Mouse (Mus musculus): ENCODE measurements around the gene Efhd1. TPM values are rescaled to one million over a fixed set of nuclear protein-coding genes. Genes with fewer than 3 reads are reported as not detected.

Efhd1 gene
- total RNA-seq (2021): 1 to 10 TPM; 4.1 to 4.7 TPM
- long read RNA-seq, experiment 1, partial matches to known transcripts: 0 of 2 reads
- long read RNA-seq, experiment 1, other reads (novel, unspliced or antisense): 1 of 2 reads
- long read RNA-seq, experiment 2, partial matches to known transcripts: 0 of 4 reads
- long read RNA-seq, experiment 2, other reads (novel, unspliced or antisense): 3 of 4 reads

DNA sequence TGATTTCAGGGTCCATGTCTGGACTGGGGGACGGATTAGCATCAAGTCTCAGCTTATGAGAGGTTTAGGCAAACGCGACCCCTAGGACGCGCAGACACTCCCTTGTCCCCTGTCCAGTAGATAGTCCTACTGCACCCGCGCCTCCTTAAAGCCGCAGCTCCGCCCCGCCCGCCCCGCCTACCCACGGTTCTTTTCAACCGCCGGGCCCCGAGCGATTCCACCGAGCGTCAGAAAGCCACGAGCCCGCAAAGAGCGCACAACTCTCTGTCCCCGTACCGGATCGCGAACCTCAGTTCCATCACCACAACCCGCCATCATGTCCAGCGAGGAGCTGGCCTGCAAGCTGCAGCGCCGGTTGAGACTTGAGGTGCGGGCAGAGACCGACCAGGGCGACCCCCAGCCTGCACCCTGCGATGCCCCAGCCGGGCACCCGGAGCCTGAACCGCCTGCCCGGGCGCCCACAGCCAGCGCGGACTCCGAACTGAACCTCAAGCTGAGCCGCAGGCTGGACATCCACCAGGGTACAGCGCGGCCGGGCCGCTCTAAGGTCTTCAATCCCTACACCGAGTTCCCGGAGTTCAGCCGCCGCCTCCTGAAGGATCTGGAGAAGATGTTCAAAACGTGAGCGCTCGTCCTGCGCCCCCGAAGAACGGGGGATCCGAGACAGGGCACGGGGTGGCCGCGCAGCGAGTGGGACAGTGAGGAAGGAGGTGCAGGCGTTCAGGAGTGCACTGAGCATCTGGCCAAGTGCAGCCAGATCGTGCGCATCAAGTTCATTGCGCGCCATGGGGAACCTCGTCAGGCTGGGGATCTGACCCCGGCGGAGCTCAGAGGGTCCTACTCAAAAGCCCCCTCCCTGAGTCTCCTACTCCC is at the start of gene Efhd1:
Gene Efhd1 (plus strand): TSS at position 230 of the 873 bp plus-strand sequence.
- intact Hi-C loops (cut with DNase I): no loop called here
- peak; percentile 38 to 52 for DNase-seq

DNA sequence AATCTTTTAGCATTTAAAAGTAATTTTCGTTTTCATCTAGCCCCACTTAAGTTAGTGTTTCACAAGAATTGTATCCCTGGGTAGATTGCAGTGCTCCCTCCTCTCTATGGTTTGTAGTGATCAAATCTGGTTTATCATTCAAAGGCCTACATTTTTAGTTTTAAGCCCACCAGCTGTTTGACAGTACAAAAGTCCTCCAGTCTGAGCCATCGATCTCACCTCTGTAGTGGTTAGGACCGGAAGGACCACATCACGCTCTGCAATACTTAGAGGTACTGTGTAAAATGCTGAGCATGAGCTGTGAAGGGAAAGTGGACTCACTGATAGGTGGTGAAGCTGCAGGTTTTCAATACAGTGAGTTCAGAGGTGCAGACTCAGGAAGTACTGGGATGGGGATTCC is 49.4 kb upstream of the Efhd1 start:
- DNase-seq: no peak
- intact Hi-C loops (cut with DNase I): no loop called here

DNA sequence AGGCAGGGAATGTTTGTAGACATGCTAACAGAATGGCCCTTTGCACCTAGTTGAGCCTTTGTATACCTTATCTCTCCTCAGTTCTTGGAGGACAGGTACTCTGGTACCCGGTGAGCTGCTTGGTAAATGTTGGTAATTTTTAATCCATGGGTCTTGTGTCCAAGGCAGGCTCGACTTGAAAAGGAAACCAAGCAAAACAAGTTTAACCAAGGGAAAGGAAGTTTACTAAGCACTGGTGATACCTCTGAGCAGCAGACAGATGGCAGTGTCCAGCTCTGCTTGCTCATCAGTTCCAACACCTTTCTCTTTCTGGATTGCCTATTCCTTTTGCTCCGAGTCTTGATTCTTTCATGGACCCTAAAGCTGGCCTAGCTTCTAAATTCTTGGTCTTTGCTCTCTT is 46.2 kb upstream of the Efhd1 start:
- no peak for DNase-seq
- intact Hi-C loops (cut with DNase I): no loop called here

DNA sequence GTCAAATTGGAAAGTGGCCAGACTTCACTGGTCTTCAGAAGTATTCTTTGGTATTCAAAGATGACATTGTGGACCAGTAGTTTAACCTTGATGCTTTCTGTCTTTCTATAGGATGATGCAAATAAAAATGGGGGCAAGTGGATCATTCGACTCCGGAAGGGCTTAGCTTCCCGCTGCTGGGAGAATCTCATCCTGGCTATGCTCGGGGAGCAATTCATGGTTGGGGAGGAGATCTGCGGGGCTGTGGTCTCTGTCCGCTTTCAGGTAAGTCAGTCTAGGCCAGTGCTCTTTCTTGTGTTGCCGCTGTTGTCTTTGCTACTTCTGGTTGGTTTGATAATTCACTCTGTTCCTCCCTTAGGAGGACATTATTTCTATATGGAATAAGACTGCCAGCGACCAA is 38.4 kb upstream of the Efhd1 start:
- intact Hi-C loops (cut with DNase I): no loop called here
- DNase-seq: no peak

DNA sequence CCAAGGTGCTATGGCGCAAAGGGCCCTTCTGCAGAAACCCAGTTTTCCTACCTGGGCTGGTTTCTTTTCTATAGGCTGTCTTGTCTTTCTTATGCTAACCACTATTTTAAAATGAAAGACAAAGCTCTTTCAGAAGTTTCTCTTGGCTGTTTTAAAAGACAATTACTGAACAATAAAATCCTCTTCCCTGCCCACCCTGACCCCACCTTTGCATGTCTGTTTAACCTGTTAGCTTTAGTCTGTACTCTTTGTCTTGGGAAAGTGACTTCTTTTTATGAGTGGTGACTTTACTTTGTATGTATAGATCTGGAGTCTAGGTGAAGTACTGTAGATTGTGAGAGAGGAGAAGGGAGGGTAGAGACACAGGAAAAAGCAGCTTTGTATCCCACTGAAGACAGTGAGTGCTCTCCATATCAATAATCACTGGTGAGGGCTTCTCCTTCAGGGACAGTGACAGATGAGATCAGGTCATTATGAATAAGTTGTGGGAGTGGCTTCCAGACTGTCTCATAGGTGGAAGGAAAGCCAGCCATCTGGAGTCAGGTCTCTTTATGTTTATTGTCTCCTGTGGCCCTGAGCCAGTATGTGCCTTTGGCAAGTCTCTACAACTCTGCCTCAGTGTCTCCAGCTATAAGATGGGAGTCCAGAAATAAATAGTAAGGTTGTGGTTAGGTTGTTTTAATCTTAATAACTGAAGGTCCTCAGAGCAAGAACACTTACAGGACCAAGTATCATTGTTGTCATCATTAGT is 37.6 kb upstream of the Efhd1 start:
- intact Hi-C loops (cut with DNase I): no loop called here
- DNase-seq: no peak

DNA sequence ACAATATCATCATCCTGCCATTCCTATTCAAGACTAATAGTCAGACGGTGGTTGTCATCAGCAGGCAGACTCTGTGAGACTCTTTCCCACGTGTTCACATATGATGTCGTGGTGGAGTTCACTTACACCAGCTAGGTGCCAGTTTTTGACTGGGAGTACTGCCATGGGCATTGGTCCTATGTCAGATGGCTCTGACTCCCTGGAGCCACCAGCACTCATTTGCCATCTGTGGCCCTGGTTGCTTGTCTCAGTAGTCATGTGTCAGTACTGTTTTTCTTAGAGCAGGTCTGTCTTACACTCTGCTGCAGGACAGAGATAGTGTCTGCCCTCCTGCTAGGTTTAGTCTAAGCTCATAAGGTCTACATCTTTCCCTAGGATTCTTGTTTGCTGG is 37.0 kb upstream of the Efhd1 start:
- peak in 1 of 2 experiments; percentile 41 for DNase-seq
- intact Hi-C loops (cut with DNase I): no loop called here

DNA sequence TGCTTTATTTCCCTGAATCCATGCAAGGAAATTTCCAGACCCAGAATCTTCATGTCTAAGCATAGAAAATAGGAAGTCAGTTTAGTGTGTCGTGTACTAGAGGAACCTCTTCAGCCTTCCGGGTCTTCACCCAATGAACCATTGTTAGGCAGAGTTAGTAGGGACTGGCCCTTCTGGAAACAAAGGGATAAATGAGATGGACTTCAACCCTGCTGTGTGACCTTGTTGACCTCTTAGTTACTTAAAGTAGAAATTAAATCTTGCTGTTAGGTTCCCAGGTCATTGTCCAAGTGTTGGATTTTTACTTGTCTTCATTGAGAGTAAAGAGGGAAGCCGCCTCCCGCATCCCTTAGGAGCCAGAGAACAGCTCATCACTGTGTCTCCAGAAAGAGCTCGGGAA is 33.6 kb upstream of the Efhd1 start:
- intact Hi-C loops (cut with DNase I): no loop called here
- no peak for DNase-seq

DNA sequence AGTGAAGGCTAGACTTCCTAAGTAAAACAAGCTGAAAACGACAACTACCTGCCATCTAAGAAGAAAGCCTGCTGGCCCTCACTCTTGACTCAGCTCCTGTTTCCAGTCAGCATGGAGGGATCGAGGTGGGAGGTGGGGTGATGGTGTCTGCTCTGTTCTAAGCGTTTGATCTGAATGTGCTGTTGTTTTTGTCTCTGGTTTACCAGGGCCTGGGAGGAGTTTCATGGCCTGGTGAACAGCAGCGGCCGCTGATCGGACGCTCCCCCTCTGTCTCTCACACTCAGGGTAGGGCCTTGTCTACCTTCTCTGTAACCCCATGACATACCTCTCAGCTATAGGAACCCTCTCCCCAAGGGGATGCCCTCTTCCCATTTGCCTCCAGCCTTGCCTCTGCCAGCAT is 32.0 kb upstream of the Efhd1 start:
- DNase-seq: no peak
- intact Hi-C loops (cut with DNase I): no loop called here

DNA sequence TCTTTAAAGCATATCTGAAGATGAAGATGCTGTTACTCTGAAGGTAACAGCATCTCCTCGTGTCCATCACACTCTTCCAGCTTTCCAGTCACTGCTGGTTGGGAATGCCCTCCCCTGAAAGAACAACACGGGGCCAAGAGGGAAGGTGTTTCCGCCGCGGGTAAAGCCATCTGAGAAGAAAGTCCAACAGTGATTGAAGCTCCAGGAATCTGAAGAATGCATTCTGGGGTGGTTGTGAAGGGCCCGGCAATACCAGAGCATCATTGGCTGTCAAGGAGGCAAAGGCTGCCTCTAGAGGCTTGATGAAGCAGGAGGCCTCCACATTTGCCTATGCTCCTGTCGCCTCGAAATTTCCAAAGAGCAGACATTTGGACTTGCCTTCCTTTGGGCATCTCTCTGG is 25.1 kb upstream of the Efhd1 start:
- DNase-seq: no peak
- intact Hi-C loops (cut with DNase I): no loop called here

DNA sequence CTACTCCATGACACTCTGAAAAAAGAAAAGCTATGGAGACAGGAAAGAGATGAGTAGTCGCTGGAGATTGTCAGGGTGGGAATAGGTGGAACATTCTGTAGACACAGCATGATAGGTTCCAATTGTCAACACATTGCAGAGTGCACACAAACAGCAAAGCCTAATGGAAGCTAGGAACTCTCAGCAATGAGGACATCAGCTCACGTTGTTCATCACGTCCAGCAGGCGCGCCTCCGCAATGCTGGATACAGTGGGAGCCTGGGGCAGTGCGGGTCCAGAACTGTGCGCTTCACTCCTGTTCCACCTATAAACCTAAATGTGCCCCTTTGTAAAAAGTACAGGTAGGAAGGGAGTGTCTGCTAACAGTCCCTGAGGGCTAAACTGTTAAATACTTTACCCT is 21.1 kb upstream of the Efhd1 start:
- intact Hi-C loops (cut with DNase I): no loop called here
- no peak for DNase-seq

DNA sequence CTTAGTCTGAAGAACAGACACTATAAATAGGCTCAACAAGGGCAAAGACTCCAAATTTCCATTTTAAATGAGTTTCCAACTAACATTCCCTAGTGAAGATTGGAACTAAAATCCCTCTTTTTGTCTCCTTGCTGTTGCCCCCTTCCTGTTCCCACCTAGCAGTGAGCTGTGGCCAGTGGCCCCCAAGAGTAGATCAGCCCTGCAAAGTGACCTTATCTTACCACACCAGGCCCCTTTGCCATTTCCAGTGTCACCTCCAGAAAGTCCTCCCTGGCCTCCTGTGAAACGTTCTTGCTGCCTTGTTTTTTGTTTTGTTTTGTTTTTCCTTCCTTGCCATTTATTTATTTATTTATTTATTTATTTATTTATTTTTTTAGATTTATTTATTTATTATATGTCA is 18.7 kb upstream of the Efhd1 start:
- intact Hi-C loops (cut with DNase I): no loop called here
- no peak for DNase-seq

DNA sequence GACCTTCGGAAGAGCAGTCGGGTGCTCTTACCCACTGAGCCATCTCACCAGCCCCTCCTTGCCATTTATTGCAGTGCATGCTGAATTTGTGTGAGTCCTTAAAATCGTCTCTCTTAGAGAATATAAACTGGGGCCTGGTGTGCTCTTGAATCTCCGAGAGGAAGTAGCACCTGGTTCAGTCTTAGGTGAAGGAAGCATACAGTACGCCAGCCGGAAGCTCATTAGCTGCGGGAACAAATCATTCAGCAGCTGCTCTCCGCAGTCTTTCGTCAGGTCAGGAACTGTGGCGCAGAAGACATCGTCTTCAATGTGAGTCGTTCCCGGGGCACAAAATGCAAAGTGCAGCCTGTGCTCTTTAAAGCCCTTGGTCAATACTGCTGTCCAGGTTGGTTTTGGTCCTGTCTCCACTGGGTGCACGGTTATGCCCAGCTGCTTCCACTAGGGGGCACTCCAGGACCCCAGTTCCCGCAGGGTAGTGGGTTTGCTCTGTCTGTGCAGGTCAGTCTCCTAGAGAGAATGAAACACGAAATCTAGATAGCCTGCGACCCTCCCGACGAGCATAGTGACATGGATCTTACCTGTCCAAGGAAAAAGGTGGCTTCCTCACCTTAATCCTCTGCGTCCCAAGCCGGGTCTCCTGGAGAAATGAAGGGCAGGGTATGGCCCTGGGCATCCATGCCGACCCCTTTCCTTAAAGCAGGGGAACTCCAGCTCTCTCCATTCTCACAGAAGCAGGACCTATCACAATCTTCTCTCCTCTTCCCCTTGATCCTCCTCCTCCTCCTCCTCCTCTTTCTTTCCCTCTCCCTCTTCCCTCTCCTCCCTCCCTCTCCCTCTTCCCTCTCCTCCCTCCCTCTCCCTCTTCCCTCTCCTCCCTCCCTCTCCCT is 18.0 kb upstream of the Efhd1 start:
- peak; percentile 72 to 76 for DNase-seq
- intact Hi-C loops (cut with DNase I): no loop called here

DNA sequence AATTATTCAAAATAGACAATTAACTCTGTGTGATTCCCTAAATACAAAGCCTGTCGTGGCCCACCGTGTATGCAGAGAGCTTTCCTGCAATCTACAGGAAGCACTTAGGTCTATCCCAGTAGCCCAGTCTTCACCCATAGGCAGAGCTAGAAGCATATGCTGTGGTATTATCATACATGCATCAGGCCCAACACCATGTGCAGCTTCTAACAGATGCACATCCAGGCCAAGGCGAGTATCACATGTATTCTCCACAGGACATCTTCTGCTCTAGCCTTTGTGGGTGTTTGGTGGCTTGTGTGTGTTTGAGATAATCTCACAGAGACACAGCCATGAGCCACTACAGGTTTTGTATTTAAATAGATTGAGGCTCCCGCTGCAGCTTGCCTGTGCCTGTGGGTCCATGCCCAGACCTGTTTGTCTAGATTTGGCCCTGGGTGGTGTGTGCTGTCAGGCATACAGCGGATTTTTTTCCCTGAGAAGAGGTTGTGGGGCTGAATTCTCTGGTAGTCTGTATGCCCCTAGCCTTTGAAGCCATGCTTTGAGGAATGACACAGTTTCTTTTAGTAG is 12.0 kb upstream of the Efhd1 start:
- no peak for DNase-seq
- intact Hi-C loops (cut with DNase I): no loop called here

DNA sequence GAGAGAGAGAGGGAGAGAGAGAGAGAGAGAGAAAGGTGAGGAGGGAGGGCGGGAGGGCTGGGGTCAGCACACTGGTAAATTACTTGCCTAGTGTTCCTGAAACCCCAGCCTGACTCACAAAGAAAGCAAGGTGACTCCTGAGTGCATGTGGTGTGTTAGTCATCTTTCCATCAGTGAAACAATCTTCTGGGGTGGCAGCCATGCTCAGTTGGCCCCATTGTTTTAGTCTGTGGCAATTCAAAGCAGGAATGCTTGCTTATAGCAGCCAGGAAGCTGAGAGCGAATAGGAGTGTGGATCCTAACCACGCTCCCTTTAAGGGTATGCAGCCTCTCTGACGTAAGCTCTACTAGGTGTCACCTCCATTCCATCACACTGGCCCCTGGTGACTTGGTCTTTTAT is 9.0 kb upstream of the Efhd1 start:
- intact Hi-C loops (cut with DNase I): no loop called here
- no peak for DNase-seq

DNA sequence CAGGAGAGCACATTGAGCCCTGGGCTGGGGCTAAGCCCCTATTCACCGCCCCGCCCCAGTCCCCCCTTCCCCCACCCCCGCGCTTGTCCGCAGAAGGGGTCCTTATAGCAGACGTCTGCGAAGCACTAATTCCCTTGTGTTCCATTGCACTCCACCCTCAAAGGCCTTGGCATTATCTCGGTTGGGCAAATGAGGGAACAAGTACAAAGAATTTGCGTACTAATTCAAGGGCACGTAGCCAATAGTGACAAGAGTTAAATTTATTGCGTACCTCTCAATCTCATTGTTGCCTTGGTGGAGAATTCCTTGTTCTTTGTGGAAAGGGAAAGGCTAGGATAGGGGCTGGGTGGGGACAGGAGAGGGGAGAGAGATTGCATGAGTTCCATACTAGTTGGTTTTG is 6.5 kb upstream of the Efhd1 start:
- intact Hi-C loops (cut with DNase I): no loop called here

DNA sequence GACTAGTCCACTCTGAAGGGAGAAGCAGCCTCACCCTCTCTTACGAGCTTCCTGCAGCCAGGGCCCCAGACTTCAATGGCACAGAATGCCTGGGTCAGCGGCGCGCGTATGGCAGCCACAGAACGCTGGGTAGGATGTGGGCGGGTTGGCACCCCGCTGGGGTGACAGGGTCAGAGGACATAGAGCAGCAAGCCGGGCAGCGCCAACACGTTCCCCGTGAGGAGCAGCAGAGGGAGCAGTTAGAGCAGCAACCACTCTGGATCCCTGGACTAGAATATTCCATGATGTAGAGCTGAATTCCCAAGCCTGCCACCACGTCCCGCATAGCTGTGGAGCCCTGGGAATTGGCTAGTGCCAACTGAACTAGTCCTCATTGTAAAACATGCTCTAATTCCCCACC is 5.7 kb upstream of the Efhd1 start:
- intact Hi-C loops (cut with DNase I): no loop called here
- DNase-seq: no peak

More for the DNA sequence above, 6.5 kb upstream of the Efhd1 start:
- no peak for DNase-seq

DNA sequence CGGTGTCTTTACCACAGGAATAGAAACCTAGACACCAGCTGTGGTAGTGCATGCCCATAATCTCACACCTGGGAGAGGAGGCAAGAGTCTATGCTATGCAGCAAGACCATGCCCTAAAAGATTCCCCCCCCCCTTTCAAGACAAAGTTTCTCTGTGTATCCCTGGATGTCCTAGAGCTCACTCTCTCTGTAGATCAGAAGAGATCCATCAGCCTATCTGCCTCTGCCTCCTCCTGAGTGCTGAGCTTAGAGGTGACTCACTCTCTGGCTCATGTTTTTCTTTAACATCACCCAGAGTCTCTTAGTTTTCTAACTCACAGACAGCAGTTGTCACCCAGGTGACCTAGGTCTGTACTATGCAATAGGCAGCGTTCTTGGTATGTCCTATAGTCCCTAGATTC is 4.8 kb upstream of the Efhd1 start:
- DNase-seq: no peak
- intact Hi-C loops (cut with DNase I): no loop called here

DNA sequence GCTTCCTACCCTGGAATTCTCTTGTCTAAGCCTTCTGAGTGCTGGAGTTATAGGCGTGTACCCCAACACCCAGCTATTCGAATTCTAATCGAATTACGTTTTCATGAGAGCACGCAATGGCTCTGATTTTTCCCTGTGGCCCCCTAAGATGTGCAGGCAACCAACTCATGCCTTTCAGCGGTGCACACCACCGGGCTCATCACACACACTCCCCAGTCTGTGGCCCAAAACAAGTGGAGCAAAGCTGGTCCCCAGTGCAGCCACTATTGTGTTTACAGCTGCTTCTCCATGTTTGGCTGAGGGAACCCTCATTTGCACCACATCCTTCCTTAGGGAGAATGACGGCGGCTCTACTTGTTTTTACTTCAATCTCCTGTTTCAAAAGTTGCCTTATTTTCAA is 906 bp upstream of the Efhd1 start:
- intact Hi-C loops (cut with DNase I): no loop called here
- DNase-seq: no peak

DNA sequence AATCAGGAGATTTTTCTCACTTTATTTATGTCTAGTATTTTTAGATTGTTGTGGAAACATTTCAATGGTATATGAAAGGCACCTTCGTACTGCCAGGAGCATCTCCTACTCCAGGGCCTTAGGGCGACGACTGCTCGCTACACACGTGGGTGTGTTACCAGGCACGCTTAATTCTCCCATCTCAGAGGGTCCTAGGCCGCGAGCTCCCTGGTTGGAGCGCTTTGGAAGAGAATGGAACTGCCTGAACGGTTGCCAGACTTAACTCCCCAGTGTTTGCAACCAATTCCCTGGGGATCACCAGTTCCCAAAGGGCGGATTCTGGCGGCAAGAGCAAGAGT is 398 bp upstream of the Efhd1 start:
- DNase-seq: no peak
- intact Hi-C loops (cut with DNase I): no loop called here

DNA sequence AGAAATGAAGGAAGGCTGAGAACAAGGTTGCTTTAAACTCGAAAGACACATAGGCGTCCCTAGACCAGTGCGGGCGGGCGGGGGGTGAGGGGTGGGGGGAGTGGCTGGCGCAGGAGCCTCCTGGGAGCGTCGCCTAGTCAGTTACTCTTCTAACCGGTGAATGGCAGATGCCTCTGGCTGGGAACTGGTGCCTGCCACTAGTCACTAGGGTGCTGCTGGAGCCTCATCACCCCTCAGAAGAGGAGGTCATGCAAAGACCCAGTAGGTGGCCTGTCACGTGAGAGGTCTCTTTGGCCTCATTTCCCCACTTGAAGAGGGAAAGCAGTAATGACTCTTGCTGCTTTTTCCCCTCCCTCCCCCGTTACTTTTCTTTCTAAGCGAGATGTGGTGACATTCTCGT is 1.0 kb downstream of the Efhd1 start:
- intact Hi-C loops (cut with DNase I): no loop called here
- DNase-seq: no peak
